Mouse (Mus musculus): Measurements from ENCODE around the gene Bdh1. TPM values are rescaled to one million over a fixed set of nuclear protein-coding genes. Genes with fewer than 3 reads are reported as not detected.

The Bdh1 gene
- total RNA-seq, 2 experiments from 2014 or later, result 90.0 to 103 TPM

- no peak for DNase-seq (ENCODE audit: low spot score in 2 of 2)
Observed at GRCm38 (mm10) chr16:31428335-31428674, 6.2 kb downstream of the Bdh1 start.

GRCm38 (mm10) chr16:31428675-31429470, 6.8 kb downstream of the Bdh1 start:
- peak; percentile 79 to 86 for DNase-seq (ENCODE audit: low spot score in 2 of 2)

- DNase-seq (ENCODE audit: low spot score in 2 of 2), result peak; percentile 98 to 99
Observed at GRCm38 (mm10) chr16:31429471-31430155, 7.5 kb downstream of the Bdh1 start.

GRCm38 (mm10) chr16:31433466-31434110, 11.5 kb downstream of the Bdh1 start:
- peak in 1 of 2 experiments; percentile 33 for DNase-seq (ENCODE audit: low spot score in 2 of 2)

GRCm38 (mm10) chr16:31435146-31435545, 13.1 kb downstream of the Bdh1 start:
- no peak for DNase-seq (ENCODE audit: low spot score in 2 of 2)

- no peak for DNase-seq (ENCODE audit: low spot score in 2 of 2)
Observed at GRCm38 (mm10) chr16:31436085-31436484, 14.0 kb downstream of the Bdh1 start.

GRCm38 (mm10) chr16:31437358-31437757, 15.3 kb downstream of the Bdh1 start:
- no peak for DNase-seq (ENCODE audit: low spot score in 2 of 2)

GRCm38 (mm10) chr16:31439529-31439928, 17.4 kb downstream of the Bdh1 start:
- DNase-seq (ENCODE audit: low spot score in 2 of 2), result no peak

GRCm38 (mm10) chr16:31440046-31440445, 18.0 kb downstream of the Bdh1 start:
- no peak for DNase-seq (ENCODE audit: low spot score in 2 of 2)

GRCm38 (mm10) chr16:31444521-31444920, 22.4 kb downstream of the Bdh1 start:
- no peak for DNase-seq (ENCODE audit: low spot score in 2 of 2)

- no peak for DNase-seq (ENCODE audit: low spot score in 2 of 2)
Observed at GRCm38 (mm10) chr16:31446067-31446853, 24.2 kb downstream of the Bdh1 start.

- DNase-seq (ENCODE audit: low spot score in 2 of 2), result no peak
Observed at GRCm38 (mm10) chr16:31449973-31450372, 27.9 kb downstream of the Bdh1 start.

GRCm38 (mm10) chr16:31451235-31451634, 29.2 kb downstream of the Bdh1 start:
- no peak for DNase-seq (ENCODE audit: low spot score in 2 of 2)

- no peak for DNase-seq (ENCODE audit: low spot score in 2 of 2)
Observed at GRCm38 (mm10) chr16:31452467-31452866, 30.4 kb downstream of the Bdh1 start.

GRCm38 (mm10) chr16:31454013-31454412, 31.9 kb downstream of the Bdh1 start:
- DNase-seq (ENCODE audit: low spot score in 2 of 2), result no peak

GRCm38 (mm10) chr16:31455276-31456045, 33.4 kb downstream of the Bdh1 start:
- no peak for DNase-seq (ENCODE audit: low spot score in 2 of 2)

GRCm38 (mm10) chr16:31458229-31458918, 36.3 kb downstream of the Bdh1 start:
- DNase-seq (ENCODE audit: low spot score in 2 of 2), result peak; percentile 56 to 83

- DNase-seq (ENCODE audit: low spot score in 2 of 2), result no peak
Observed at GRCm38 (mm10) chr16:31459968-31460461, 37.9 kb downstream of the Bdh1 start.

- DNase-seq (ENCODE audit: low spot score in 2 of 2), result no peak
Observed at GRCm38 (mm10) chr16:31460506-31460905, 38.4 kb downstream of the Bdh1 start.

- DNase-seq (ENCODE audit: low spot score in 2 of 2), result no peak
Observed at GRCm38 (mm10) chr16:31461046-31461445, 39.0 kb downstream of the Bdh1 start.
